Mouse (Mus musculus) bone marrow, adult 2 months (tissue): Measurements from ENCODE around the gene Olfr1065.
"Not testable (repeated sequence)": the region's sequence is repeated elsewhere in the genome, so short reads cannot be mapped to it uniquely, and the experiment has no call there.

Experiments
- CTCF ChIP-seq: fragments of 200-500 bp; IDR thresholded peaks from 2 replicates; pipeline ENCODE4 v1.5.1; 2011; ENCODE audit warnings: low read length, control low read depth; ENCODE audit not compliant: control insufficient read depth, insufficient read depth
- POLR2A ChIP-seq: fragments of 200-500 bp; IDR thresholded peaks from 2 replicates; pipeline ENCODE4 v1.6.1; 2011; ENCODE audit warnings: low read depth, mild to moderate bottlenecking, control low read depth, low read length, borderline replicate concordance; ENCODE audit not compliant: control insufficient read depth

DNA sequence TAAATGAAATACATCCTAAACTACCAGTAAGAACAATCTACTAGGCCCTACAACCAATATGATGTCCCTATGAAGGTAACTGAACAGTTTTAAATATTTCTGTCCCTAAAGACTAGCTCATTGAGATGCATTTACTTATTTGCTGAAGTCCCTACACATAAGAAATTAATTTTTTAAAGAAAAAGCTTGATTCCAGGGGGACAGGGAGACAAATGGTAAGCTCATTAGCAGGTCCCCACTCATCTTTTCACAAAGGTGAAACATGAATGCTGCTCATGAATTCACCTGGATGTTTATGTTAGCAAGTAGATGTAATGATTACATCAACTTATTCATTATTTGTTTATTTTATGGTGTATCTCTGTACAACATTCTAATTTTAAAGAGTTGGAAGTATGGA lies 23.7 kb downstream of the Olfr1065 start, which contains the start of gene Olfr1062:
- TF ChIP-seq CTCF, POLR2A: not testable (repeated sequence)
